Mouse (Mus musculus) myocyte (in vitro differentiated cells): ENCODE results near the gene Ndst4. TPM values are rescaled to one million over a fixed set of nuclear protein-coding genes. Genes with fewer than 3 reads are reported as not detected.

Experiments
- H3K27me3 ChIP-seq: one replicate; pipeline ENCODE4 v1.6.1; 2011; ENCODE audit not compliant: control insufficient read depth, insufficient read depth, insufficient read length
- H3K36me3 ChIP-seq: one replicate; pipeline ENCODE4 v1.6.1; 2011; ENCODE audit not compliant: control insufficient read depth, insufficient read depth
- H3K4me2 ChIP-seq: one replicate; pipeline ENCODE4 v1.6.1; 2011; ENCODE audit warnings: low read depth, control low read depth
- H3K4me3 ChIP-seq: one replicate; pipeline ENCODE4 v1.5.1; 2011; ENCODE audit warnings: mild to moderate bottlenecking, control low read depth, moderate library complexity
- H3K79me2 ChIP-seq: one replicate; pipeline ENCODE4 v1.6.1; 2011; ENCODE audit not compliant: control insufficient read depth, insufficient read depth
- H3ac ChIP-seq: one replicate; pipeline ENCODE4 v1.6.1; 2011; ENCODE audit not compliant: control insufficient read depth, insufficient read length
- CEBPB ChIP-seq: IDR thresholded peaks from 2 replicates; pipeline ENCODE4 v1.6.1; 2011; ENCODE audit warnings: mild to moderate bottlenecking, moderate library complexity; ENCODE audit not compliant: poor library complexity, insufficient read depth, severe bottlenecking
- E2F4 ChIP-seq: IDR thresholded peaks from one replicate; pipeline ENCODE4 v1.6.1; 2011; ENCODE audit warnings: mild to moderate bottlenecking, control low read depth, moderate library complexity; ENCODE audit not compliant: insufficient read depth
- MAX ChIP-seq: IDR thresholded peaks from one replicate; pipeline ENCODE4 v1.6.1; 2011; ENCODE audit warnings: low read depth, mild to moderate bottlenecking, control low read depth
- MYOD1 ChIP-seq, 3 experiments: IDR thresholded peaks; one replicate each; pipeline ENCODE4 v1.6.1; 2011; ENCODE audit warnings: control low read depth in 2 of 3, low read depth in 2 of 3, mild to moderate bottlenecking in 2 of 3, moderate library complexity in 1 of 3; ENCODE audit not compliant: insufficient read length in 2 of 3, control insufficient read depth in 1 of 3
- MYOG ChIP-seq, 3 experiments: IDR thresholded peaks; one replicate each; pipeline ENCODE4 v1.6.1; 2011; ENCODE audit warnings: control low read depth in 2 of 3, low read depth in 2 of 3, mild to moderate bottlenecking in 2 of 3; ENCODE audit not compliant: insufficient read length in 2 of 3, control insufficient read depth in 1 of 3, insufficient read depth in 1 of 3
- POLR2A ChIP-seq: IDR thresholded peaks from one replicate; pipeline ENCODE4 v1.6.1; 2011; ENCODE audit warnings: low read depth, mild to moderate bottlenecking, control low read depth, moderate library complexity; ENCODE audit not compliant: insufficient read length
- POLR2AphosphoS2 ChIP-seq: IDR thresholded peaks from one replicate; pipeline ENCODE4 v1.6.1; 2011; ENCODE audit warnings: low read depth, control low read depth; ENCODE audit not compliant: insufficient read length
- REST ChIP-seq: IDR thresholded peaks from one replicate; pipeline ENCODE4 v1.6.1; 2011; ENCODE audit warnings: mild to moderate bottlenecking, control low read depth, moderate library complexity; ENCODE audit not compliant: insufficient read depth, insufficient read length
- SRF ChIP-seq: IDR thresholded peaks from one replicate; pipeline ENCODE4 v1.6.1; 2011; ENCODE audit warnings: low read depth; ENCODE audit not compliant: control insufficient read depth, insufficient read length
- TCF12 ChIP-seq: IDR thresholded peaks from one replicate; pipeline ENCODE4 v1.6.1; 2011; ENCODE audit warnings: mild to moderate bottlenecking, control low read depth; ENCODE audit not compliant: poor library complexity, insufficient read depth, severe bottlenecking
- TCF3 ChIP-seq: IDR thresholded peaks from one replicate; pipeline ENCODE4 v1.6.1; 2011; ENCODE audit warnings: low read depth, control low read depth; ENCODE audit not compliant: insufficient read length
- USF1 ChIP-seq: IDR thresholded peaks from one replicate; pipeline ENCODE4 v1.6.1; 2011; ENCODE audit warnings: low read depth, mild to moderate bottlenecking, control low read depth, moderate library complexity
- polyA plus RNA-seq: library from polyadenylated mRNA; unstranded; fragments of >200 nt; fragmentation: generic; extraction: Trizol; gene quantifications from one replicate; pipeline ENCODE4 v1.2.1, GENCODE M21; 2012; ENCODE audit warnings: missing spikeins

The Ndst4 gene
- polyA plus RNA-seq = 0.53 TPM

GRCm38 (mm10) chr3:125403601-125404396, at the start of gene Ndst4:
Gene Ndst4 (plus strand): TSS chr3:125404076.
- Histone ChIP-seq H3K4me2 (peak within 1 kb of the TSS; percentile 87), H3K27me3 (no peaks in the 10 kb centered on the region), H3ac (no peak within 1 kb of the TSS), H3K36me3 (no peaks in the 10 kb centered on the region), H3K79me2 (no peaks in the 10 kb centered on the region), H3K4me3 (peak within 1 kb of the TSS; percentile 38)
- TF ChIP-seq E2F4 = no peak
- no peak for TF ChIP-seq SRF
- TF ChIP-seq MYOD1 (IDR thresholded peaks at IDR 0.05; ENCODE audit: control insufficient read depth in 1 of 3, insufficient read length in 2 of 3, low read depth in 2 of 3) = peak; percentile 17 to 52 (median 49)
- TF ChIP-seq POLR2A = peak; percentile 23
- TF ChIP-seq TCF12 = no peak

- H3ac ChIP-seq = no peak overlapping the region
- no peaks in the 10 kb centered on the region for H3K79me2 ChIP-seq
- H3K4me2 ChIP-seq = no peak overlapping the region
- no peak overlapping the region for H3K4me3 ChIP-seq
- no peaks in the 10 kb centered on the region for H3K27me3 ChIP-seq
- TF ChIP-seq CEBPB = no peak
- no peak for TF ChIP-seq SRF
- TF ChIP-seq TCF3 = no peak
- TF ChIP-seq POLR2AphosphoS2 = no peak
- TF ChIP-seq TCF12 = no peak
- no peak for TF ChIP-seq E2F4
- no peak for TF ChIP-seq MYOD1 (IDR thresholded peaks at IDR 0.05; ENCODE audit: control insufficient read depth in 1 of 3, insufficient read length in 2 of 3, low read depth in 2 of 3)
- TF ChIP-seq USF1 = no peak
- TF ChIP-seq MAX = no peak
- no peak for TF ChIP-seq MYOG (IDR thresholded peaks at IDR 0.05; ENCODE audit: control insufficient read depth in 1 of 3, insufficient read depth in 1 of 3, insufficient read length in 2 of 3, low read depth in 2 of 3)
- TF ChIP-seq POLR2A = no peak
- TF ChIP-seq REST = no peak
- no peaks in the 10 kb centered on the region for H3K36me3 ChIP-seq
Observed at GRCm38 (mm10) chr3:125397443-125397842, 6.4 kb upstream of the Ndst4 start.

- Histone ChIP-seq H3K27me3 (no peaks in the 10 kb centered on the region), H3K79me2 (no peaks in the 10 kb centered on the region), H3K36me3 (no peaks in the 10 kb centered on the region), H3K4me2 (no peak overlapping the region), H3ac (no peak overlapping the region), H3K4me3 (no peak overlapping the region)
- no peak for TF ChIP-seq MYOG (IDR thresholded peaks at IDR 0.05; ENCODE audit: control insufficient read depth in 1 of 3, insufficient read depth in 1 of 3, insufficient read length in 2 of 3, low read depth in 2 of 3)
Observed at GRCm38 (mm10) chr3:125406456-125406855, 2.6 kb downstream of the Ndst4 start.

- Histone ChIP-seq H3ac (no peak overlapping the region), H3K36me3 (no peaks in the 10 kb centered on the region), H3K4me3 (no peak overlapping the region), H3K79me2 (no peaks in the 10 kb centered on the region), H3K27me3 (no peaks in the 10 kb centered on the region), H3K4me2 (no peak overlapping the region)
- no peak for TF ChIP-seq MYOD1 (IDR thresholded peaks at IDR 0.05; ENCODE audit: control insufficient read depth in 1 of 3, insufficient read length in 2 of 3, low read depth in 2 of 3)
- TF ChIP-seq REST = no peak
- TF ChIP-seq CEBPB = no peak
- no peak for TF ChIP-seq TCF3
- no peak for TF ChIP-seq MYOG (IDR thresholded peaks at IDR 0.05; ENCODE audit: control insufficient read depth in 1 of 3, insufficient read depth in 1 of 3, insufficient read length in 2 of 3, low read depth in 2 of 3)
- no peak for TF ChIP-seq SRF
- no peak for TF ChIP-seq USF1
- no peak for TF ChIP-seq POLR2AphosphoS2
- TF ChIP-seq POLR2A = no peak
- TF ChIP-seq MAX = no peak
- no peak for TF ChIP-seq TCF12
- no peak for TF ChIP-seq E2F4
Observed at GRCm38 (mm10) chr3:125406991-125407390, 3.1 kb downstream of the Ndst4 start.

GRCm38 (mm10) chr3:125466894-125467652, 63.2 kb downstream of the Ndst4 start:
- no peaks in the 10 kb centered on the region for H3K79me2 ChIP-seq
- no peaks in the 10 kb centered on the region for H3K36me3 ChIP-seq
- H3ac ChIP-seq = no peak overlapping the region
- no peaks in the 10 kb centered on the region for H3K27me3 ChIP-seq
- H3K4me3 ChIP-seq = no peak overlapping the region
- no peak for TF ChIP-seq TCF12
- no peak for TF ChIP-seq E2F4
- no peak for TF ChIP-seq MAX
- TF ChIP-seq POLR2AphosphoS2 = no peak
- no peak for TF ChIP-seq MYOG (IDR thresholded peaks at IDR 0.05; ENCODE audit: control insufficient read depth in 1 of 3, insufficient read depth in 1 of 3, insufficient read length in 2 of 3, low read depth in 2 of 3)
- TF ChIP-seq USF1 = no peak
- TF ChIP-seq POLR2A = no peak
- no peak for TF ChIP-seq CEBPB
- TF ChIP-seq REST = no peak
- H3K4me2 ChIP-seq = no peak overlapping the region
